Mouse (Mus musculus) limb, embryonic 13.5 days (tissue): ENCODE data around the gene Tesmin. TPM values are rescaled to one million over a fixed set of nuclear protein-coding genes. Genes with fewer than 3 reads are reported as not detected.

Experiments used
- ATAC-seq: fragments of 200-750 bp; cut with Nextera tagmentation; 2 replicates; pipeline ENCODE4 v1.8.0; 2017; ENCODE audit warnings: low read depth, moderate number of reproducible peaks, moderate TSS enrichment; ENCODE audit not compliant: low FRiP score
- H3K27ac ChIP-seq: fragments of 300-500 bp; sonication (generic); 2 replicates; pipeline ENCODE4 v1.5.1; 2015; ENCODE audit warnings: inconsistent platforms, mild to moderate bottlenecking, moderate library complexity
- H3K27me3 ChIP-seq: fragments of 300-500 bp; sonication (generic); 2 replicates; pipeline ENCODE4 v1.6.1; 2015; ENCODE audit warnings: mild to moderate bottlenecking, inconsistent platforms
- H3K36me3 ChIP-seq: fragments of 300-500 bp; sonication (generic); 2 replicates; pipeline ENCODE4 v1.6.1; 2015; ENCODE audit warnings: inconsistent platforms, mild to moderate bottlenecking, moderate library complexity
- H3K4me1 ChIP-seq: fragments of 300-500 bp; sonication (generic); 2 replicates; pipeline ENCODE4 v1.6.1; 2015; ENCODE audit warnings: inconsistent platforms
- H3K4me2 ChIP-seq: fragments of 300-500 bp; sonication (generic); replicated peaks from 2 replicates; pipeline ENCODE4 v1.6.1; 2015; ENCODE audit warnings: inconsistent platforms, mild to moderate bottlenecking, moderate library complexity
- H3K4me3 ChIP-seq: fragments of 300-500 bp; sonication (generic); 2 replicates; pipeline ENCODE4 v1.5.1; 2015; ENCODE audit warnings: moderate library complexity, mild to moderate bottlenecking, inconsistent platforms
- H3K9ac ChIP-seq: fragments of 300-500 bp; sonication (generic); 2 replicates; pipeline ENCODE4 v1.6.1; 2015; ENCODE audit warnings: mild to moderate bottlenecking, inconsistent platforms
- H3K9me3 ChIP-seq: fragments of 300-500 bp; sonication (generic); 2 replicates; pipeline ENCODE4 v1.6.1; 2016; ENCODE audit warnings: inconsistent platforms
- WGBS: fragments of 180-500 bp; shearing (Covaris S2); methylation state at CpG from one replicate; pipeline ENCODE4 v1.1.7; 2015; 5-methylcytosine and 5-hydroxymethylcytosine counted together
- polyA plus RNA-seq: library from polyadenylated mRNA; unstranded; fragments of >200 nt; fragmentation: Nextera tagmentation; extraction: Ambion mirVana; gene quantifications from 2 replicates; pipeline ENCODE4 v1.2.1, GENCODE M21; 2015

Gene Tesmin
- polyA plus RNA-seq, 1 experiment from 2014 or later, result 0.24 TPM

DNA sequence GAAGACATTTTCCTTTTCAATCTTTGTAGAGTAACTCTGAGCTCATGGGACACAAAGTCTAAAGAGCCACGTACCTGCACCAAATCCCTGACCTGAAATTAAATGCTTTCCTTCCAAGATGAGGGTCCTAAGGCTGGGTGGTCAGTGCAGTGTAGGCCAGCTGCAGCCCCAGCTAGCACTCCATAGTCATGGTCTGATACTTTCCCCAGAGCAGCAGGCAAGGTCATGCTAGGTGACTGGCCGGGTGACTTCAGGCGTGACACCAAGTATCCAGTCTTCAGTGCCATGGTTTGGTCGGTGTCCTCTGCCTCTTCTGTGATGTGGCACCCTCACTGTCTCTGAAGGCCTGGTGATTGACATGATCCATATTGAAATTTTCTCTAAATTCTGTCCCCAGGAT, 11.4 kb downstream of the Tesmin start:
- WGBS, result 86% methylated on average over 4 of the region's 4 CpGs
- H3K9ac ChIP-seq, result no peak overlapping the region
- no peak overlapping the region for H3K27ac ChIP-seq
- no peak overlapping the region for H3K4me2 ChIP-seq
- no peaks in the 10 kb centered on the region for H3K36me3 ChIP-seq
- 0 out of 2 replicates have a peak, but pooled peaks cover 3% of the 10 kb centered on the region for H3K9me3 ChIP-seq
- ATAC-seq, result no peak
- H3K27me3 ChIP-seq, result 0 out of 2 replicates have a peak, but pooled peaks cover 4% of the 10 kb centered on the region
- no peak overlapping the region for H3K4me3 ChIP-seq
- H3K4me1 ChIP-seq, result no peaks in the 10 kb centered on the region

DNA sequence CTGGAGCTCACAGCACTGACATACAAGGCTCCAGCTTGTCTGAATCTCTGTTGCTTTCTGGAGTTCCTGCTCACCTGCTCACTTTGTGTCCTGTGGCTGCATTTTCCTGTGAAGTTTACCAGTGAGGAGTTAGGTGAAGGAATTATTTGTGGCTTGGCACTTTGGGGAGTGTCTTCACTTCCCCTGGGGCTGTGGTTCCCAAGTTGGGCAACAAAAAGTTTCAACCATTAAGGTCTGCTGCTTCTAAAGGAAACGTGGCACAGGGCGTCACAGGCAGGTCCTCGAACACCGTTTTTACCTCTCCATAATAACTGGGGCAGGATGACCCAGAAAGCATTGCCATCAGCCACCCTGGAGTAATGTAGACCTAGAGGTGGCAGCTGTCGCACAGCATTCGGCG, 12.8 kb downstream of the Tesmin start:
- Histone ChIP-seq H3K4me3 (no peak overlapping the region), H3K9me3 (0 out of 2 replicates have a peak, but pooled peaks cover 3% of the 10 kb centered on the region), H3K4me2 (no peak overlapping the region), H3K27me3 (0 out of 2 replicates have a peak, but pooled peaks cover 4% of the 10 kb centered on the region), H3K27ac (no peak overlapping the region), H3K4me1 (no peaks in the 10 kb centered on the region), H3K36me3 (no peaks in the 10 kb centered on the region), H3K9ac (no peak overlapping the region)
- ATAC-seq, result no peak
- 75% methylated on average over 7 of the region's 7 CpGs for WGBS

DNA sequence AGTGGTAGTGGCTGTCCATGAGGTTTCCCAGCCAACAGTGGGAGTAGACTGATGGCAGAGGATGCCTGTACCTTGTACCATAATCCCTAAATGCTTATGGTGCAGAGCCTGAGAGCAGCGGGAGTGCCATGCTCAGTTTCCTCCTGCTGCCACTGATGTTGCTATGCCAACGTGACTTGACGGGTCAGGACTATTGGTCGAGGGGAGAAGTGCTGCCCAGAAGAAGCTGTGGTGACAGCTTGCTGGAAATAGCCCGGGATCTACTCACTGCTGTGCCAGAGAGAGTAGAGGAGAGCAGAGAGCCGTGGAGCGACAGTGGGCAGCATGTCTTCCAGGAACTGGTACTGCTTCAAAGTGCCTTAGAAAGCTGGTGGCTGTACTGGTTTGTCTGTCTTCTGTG, 13.3 kb downstream of the Tesmin start:
- no peak for ATAC-seq
- H3K9ac ChIP-seq, result no peak overlapping the region

DNA sequence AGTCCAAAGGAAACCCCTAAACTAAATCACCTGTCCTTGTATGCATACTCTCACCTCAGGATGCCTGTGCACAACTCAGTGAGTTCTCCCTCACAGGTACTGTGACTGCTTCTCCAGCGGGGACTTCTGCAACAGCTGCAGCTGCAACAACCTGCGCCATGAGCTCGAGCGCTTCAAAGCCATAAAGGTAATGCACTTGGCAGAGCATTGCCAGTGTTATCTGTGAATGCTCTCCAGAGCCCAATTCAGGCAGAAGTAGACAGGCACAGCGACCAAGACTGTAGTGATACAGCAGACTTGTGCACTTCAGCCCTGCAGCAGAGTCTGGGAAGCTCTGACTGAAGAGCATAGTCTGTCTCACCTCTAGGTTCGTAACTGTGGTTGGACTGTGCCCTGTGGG, 13.7 kb downstream of the Tesmin start:
- no peak overlapping the region for H3K9ac ChIP-seq
- 77% methylated on average over 6 of the region's 6 CpGs for WGBS
- H3K4me2 ChIP-seq, result no peak overlapping the region
- H3K9me3 ChIP-seq, result 0 out of 2 replicates have a peak, but pooled peaks cover 3% of the 10 kb centered on the region
- no peak overlapping the region for H3K4me3 ChIP-seq
- 0 out of 2 replicates have a peak, but pooled peaks cover 4% of the 10 kb centered on the region for H3K27me3 ChIP-seq
- no peaks in the 10 kb centered on the region for H3K36me3 ChIP-seq
- no peaks in the 10 kb centered on the region for H3K4me1 ChIP-seq
- ATAC-seq, result no peak
- H3K27ac ChIP-seq, result no peak overlapping the region

More for the DNA sequence above, 13.3 kb downstream of the Tesmin start:
- Histone ChIP-seq H3K27me3 (0 out of 2 replicates have a peak, but pooled peaks cover 4% of the 10 kb centered on the region), H3K4me1 (no peaks in the 10 kb centered on the region), H3K36me3 (no peaks in the 10 kb centered on the region), H3K4me3 (no peak overlapping the region), H3K4me2 (no peak overlapping the region), H3K9me3 (0 out of 2 replicates have a peak, but pooled peaks cover 3% of the 10 kb centered on the region), H3K27ac (no peak overlapping the region)
- WGBS, result 53% methylated on average over 7 of the region's 7 CpGs

DNA sequence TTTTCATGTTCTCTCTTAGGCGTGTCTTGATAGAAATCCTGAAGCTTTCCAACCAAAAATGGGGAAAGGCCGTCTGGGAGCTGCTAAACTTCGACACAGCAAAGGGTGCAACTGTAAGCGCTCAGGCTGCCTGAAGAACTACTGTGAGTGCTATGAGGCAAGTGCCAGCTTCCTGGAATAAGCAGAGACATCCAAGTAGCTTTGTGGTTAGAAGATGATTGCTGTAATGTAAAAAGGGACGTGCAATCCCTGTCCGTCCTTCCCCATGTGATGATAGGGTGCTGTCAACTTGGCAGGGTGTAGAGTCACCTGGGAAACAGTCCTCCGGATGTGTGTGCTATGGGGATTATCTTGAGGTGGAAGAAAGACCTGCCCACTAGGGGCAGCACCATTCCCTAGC, 15.4 kb downstream of the Tesmin start:
- H3K9ac ChIP-seq, result no peak overlapping the region
- H3K27me3 ChIP-seq, result 0 out of 2 replicates have a peak, but pooled peaks cover 4% of the 10 kb centered on the region
- no peak overlapping the region for H3K4me3 ChIP-seq
- 0 out of 2 replicates have a peak, but pooled peaks cover 3% of the 10 kb centered on the region for H3K9me3 ChIP-seq
- H3K27ac ChIP-seq, result no peak overlapping the region
- H3K4me1 ChIP-seq, result no peaks in the 10 kb centered on the region
- whole genome bisulfite sequencing, result 77% methylated on average over 7 of the region's 7 CpGs
- no peaks in the 10 kb centered on the region for H3K36me3 ChIP-seq
- no peak for ATAC-seq
- H3K4me2 ChIP-seq, result no peak overlapping the region

DNA sequence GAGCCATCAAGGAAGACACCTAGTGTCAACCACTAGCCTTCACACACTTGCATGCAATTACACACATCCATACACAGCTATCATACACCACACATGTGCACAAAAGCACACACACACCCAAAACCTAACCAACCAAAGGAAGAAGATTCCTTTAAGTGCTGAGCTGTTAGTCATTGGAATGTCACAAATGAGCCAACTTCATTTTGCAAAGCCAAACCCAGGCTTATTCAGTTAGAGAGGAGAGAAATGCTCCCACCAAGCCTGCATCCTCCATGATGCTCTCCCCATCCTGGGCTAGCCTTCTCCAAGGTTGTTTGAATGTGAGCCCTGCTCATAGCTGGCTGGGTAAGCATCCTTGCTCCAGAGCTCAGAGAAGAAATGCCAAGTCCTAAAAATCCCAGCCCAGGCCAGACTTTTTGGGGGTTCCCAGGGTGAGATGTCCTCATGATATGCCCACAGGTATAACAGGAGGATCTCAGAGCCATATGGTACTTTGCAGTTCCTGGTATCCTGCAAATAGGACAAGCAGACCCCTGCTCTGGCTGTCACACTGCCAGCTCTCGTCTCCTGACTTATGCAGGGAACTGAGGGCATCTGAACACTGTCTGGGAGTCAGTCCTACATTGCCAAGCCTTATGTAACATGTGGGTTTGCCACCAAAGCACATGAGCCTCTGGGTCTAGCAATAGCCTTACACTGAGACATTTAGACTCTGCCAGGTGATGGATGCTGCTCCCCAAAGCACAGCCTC, 17.0 kb downstream of the Tesmin start:
- H3K4me2 ChIP-seq, result no peak overlapping the region
- H3K9ac ChIP-seq, result no peak overlapping the region
- H3K27ac ChIP-seq, result no peak overlapping the region
- no peaks in the 10 kb centered on the region for H3K4me1 ChIP-seq
- no peak for ATAC-seq
- no peak overlapping the region for H3K4me3 ChIP-seq
- 0 out of 2 replicates have a peak, but pooled peaks cover 3% of the 10 kb centered on the region for H3K9me3 ChIP-seq
- H3K27me3 ChIP-seq, result 0 out of 2 replicates have a peak, but pooled peaks cover 6% of the 10 kb centered on the region
- 57% methylated on average over 1 of the region's 1 CpGs for WGBS
- no peaks in the 10 kb centered on the region for H3K36me3 ChIP-seq

DNA sequence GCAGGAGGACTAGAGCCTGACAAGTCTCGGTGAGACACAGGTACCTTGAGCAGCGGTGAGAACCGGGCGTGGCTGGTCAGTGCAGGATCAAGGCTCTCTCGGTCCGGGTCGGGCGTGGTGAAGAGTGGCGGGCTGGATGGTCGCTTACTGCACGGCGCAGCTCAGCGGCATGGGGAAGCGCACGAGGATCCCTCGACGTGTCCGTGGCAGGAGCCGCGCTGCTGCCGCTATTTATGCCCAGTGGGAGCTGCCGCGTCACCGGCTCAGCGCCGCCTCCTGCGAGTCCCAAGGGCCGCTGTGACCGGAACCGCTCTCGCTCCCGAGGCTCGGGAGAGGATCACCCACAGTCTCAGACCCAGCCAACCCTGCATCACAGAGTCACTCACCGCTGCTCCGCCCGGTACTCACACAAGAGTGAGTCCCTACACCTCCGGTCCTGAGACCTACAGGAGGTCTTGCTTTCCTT, 25.6 kb downstream of the Tesmin start, which contains the start of gene Gal:
Gal (minus strand) TSS at position 277 of the 466 bp plus-strand sequence.
- Histone ChIP-seq H3K9me3 (no peaks in the 10 kb centered on the region), H3K27ac (no peak within 1 kb of the TSS), H3K4me3 (peak within 1 kb of the TSS; percentile 39), H3K27me3 (peaks cover 56% of the 10 kb centered on the region), H3K4me2 (peak within 1 kb of the TSS; percentile 71), H3K36me3 (no peaks in the 10 kb centered on the region), H3K4me1 (peaks cover 8% of the 10 kb centered on the region), H3K9ac (peak within 1 kb of the TSS; percentile 59)
- ATAC-seq, result no peak; the same call in 1 of the 2 replicates
- 1% methylated on average over 37 of the region's 37 CpGs for WGBS

DNA sequence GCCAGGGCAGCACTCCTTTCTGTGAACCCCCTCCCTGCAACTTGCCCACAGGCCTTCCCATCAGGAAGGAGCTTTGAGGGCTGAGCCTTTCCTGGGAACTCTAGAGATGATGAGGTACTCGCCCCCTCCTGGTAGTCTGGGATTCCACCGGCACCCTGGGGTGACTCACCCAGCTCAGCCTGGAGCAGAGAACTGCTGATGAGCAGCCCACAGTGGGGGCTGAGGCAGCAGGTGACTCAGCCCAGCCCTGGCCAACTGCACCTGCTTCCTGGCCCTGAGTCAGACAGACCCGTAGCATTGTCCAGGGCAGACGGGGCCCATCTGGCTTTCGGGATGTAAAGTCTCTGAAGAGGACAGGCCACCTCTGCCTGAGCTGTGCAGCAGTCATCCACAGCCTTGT, 30.6 kb downstream of the Tesmin start:
- Histone ChIP-seq H3K27ac (no peak overlapping the region), H3K4me1 (peaks cover 4% of the 10 kb centered on the region), H3K36me3 (no peaks in the 10 kb centered on the region), H3K9me3 (no peaks in the 10 kb centered on the region), H3K27me3 (peaks cover 25% of the 10 kb centered on the region), H3K9ac (no peak overlapping the region), H3K4me3 (no peak overlapping the region), H3K4me2 (no peak overlapping the region)
- WGBS, result 57% methylated on average over 5 of the region's 5 CpGs
- no peak for ATAC-seq

DNA sequence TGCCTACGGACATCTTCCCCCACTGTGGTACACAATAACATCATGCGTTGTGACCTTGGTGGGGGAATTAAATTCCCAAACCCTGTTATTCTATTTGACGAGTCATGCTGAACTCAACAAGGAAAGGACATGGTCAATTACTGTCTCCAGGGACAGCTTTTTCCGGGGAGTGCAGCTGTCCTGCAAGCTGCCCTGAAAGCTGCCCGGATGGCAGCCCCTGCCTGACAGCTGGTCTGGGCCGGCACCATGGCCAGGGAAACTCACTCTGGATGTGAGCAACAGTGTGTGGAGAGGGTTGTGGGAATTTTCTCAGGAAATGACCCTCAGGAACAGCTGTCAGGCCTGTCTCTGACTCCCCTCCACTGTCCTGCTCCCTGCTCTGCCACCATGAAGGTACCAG, 33.8 kb downstream of the Tesmin start:
- no peak for ATAC-seq
- H3K4me3 ChIP-seq, result no peak overlapping the region
- no peaks in the 10 kb centered on the region for H3K27me3 ChIP-seq
- WGBS, result 63% methylated on average over 6 of the region's 6 CpGs
- H3K9ac ChIP-seq, result no peak overlapping the region
- no peaks in the 10 kb centered on the region for H3K4me1 ChIP-seq
- H3K36me3 ChIP-seq, result no peaks in the 10 kb centered on the region
- no peak overlapping the region for H3K27ac ChIP-seq
- no peak overlapping the region for H3K4me2 ChIP-seq
- H3K9me3 ChIP-seq, result no peaks in the 10 kb centered on the region

DNA sequence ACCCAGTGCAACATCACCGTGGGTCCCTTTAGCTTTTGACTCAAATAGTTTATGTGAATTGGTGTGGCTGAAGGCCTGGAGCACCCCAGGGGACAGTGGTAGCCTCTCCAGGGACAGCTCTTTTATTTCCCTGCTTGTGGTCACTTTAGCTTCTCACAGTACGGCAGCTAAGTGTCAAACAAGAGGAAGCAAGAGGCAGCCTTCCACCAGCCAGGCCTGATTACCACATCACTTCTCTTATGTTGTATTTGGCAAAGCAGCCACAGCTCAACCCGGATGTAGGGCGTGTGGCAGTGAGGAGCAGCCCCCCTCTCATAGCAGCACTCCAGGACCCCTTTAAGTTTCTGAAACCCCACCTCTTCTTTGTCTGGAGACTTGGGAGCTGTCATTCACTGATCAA, 34.3 kb downstream of the Tesmin start:
- no peaks in the 10 kb centered on the region for H3K9me3 ChIP-seq
- H3K4me1 ChIP-seq, result no peaks in the 10 kb centered on the region
- H3K4me3 ChIP-seq, result no peak overlapping the region
- no peak overlapping the region for H3K9ac ChIP-seq
- H3K4me2 ChIP-seq, result no peak overlapping the region
- H3K36me3 ChIP-seq, result no peaks in the 10 kb centered on the region
- no peak for ATAC-seq
- 39% methylated on average over 4 of the region's 4 CpGs for WGBS
- no peaks in the 10 kb centered on the region for H3K27me3 ChIP-seq
- H3K27ac ChIP-seq, result no peak overlapping the region

DNA sequence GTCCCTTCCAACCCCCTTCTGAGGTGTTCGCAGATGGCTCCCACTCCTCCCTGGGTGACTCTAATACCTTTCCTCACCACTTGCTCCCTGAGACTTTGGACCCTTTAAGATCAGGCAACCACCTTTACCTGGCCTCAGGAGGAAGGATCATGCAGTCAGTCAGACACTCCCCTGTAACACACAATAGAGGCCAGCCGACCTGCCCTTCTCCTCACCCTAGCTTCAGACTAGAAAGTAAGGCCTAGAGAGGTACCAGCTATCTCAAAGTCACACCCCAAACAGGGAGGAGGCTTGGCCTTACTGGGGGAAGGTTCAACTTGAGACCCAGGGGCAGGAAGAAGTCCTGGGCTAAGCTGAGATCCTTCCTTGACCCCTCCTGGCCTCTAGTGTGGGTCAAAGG, 35.6 kb downstream of the Tesmin start:
- Histone ChIP-seq H3K9me3 (no peaks in the 10 kb centered on the region), H3K36me3 (no peaks in the 10 kb centered on the region)
- 52% methylated on average over 2 of the region's 2 CpGs for WGBS

DNA sequence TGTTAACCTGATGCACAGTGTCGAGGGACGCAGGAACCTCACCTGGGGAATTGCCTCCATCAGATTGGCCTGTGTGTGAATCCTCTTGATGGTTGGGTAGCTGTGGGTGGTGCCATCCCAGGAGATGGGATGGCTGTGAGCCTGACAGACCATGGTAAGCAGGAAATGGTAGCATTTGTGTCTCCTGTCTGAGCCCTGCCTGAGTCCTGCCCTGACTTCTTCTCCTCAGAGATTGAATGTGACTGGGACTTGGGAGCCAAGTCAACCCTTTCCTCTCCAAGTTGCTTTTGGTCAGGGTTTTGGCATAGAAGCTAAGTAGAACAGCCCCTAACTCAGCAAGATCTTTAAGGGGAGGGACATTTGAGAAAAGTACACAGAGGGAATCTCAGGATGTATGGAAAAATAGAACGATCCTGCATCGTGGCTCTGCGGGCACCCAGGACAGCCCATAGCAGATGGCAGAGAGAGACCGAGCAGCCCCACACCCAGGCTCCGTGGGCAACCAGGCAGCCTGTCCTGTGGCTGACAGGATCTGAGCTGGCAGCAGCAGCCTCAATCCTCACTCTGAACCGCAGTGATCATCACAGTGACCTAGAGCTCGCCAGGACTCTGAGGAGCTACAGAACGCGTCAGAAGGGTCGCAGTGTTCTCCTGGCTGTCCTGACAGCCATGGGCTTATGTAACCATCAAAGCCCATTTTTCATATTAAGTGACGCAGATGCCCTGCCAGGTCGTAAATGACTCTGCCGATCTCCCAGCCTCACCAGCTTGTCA, 39.6 kb downstream of the Tesmin start:
- Histone ChIP-seq H3K4me3 (no peak overlapping the region), H3K9ac (no peak overlapping the region), H3K4me1 (no peaks in the 10 kb centered on the region), H3K36me3 (no peaks in the 10 kb centered on the region), H3K9me3 (no peaks in the 10 kb centered on the region), H3K27me3 (no peaks in the 10 kb centered on the region), H3K27ac (no peak overlapping the region), H3K4me2 (no peak overlapping the region)
- 75% methylated on average over 15 of the region's 15 CpGs for WGBS
- ATAC-seq, result no peak

More for the DNA sequence above, 35.6 kb downstream of the Tesmin start:
- Histone ChIP-seq H3K27ac (no peak overlapping the region), H3K27me3 (no peaks in the 10 kb centered on the region), H3K4me2 (no peak overlapping the region), H3K4me3 (no peak overlapping the region), H3K9ac (no peak overlapping the region), H3K4me1 (no peaks in the 10 kb centered on the region)
- ATAC-seq, result no peak
